Mouse (Mus musculus): ENCODE measurements around the gene Foxk2. TPM values are rescaled to one million over a fixed set of nuclear protein-coding genes. Genes with fewer than 3 reads are reported as not detected.

Foxk2 gene
- total RNA-seq, 2 experiments from 2014 or later: 69.1 to 76.5 TPM

DNA sequence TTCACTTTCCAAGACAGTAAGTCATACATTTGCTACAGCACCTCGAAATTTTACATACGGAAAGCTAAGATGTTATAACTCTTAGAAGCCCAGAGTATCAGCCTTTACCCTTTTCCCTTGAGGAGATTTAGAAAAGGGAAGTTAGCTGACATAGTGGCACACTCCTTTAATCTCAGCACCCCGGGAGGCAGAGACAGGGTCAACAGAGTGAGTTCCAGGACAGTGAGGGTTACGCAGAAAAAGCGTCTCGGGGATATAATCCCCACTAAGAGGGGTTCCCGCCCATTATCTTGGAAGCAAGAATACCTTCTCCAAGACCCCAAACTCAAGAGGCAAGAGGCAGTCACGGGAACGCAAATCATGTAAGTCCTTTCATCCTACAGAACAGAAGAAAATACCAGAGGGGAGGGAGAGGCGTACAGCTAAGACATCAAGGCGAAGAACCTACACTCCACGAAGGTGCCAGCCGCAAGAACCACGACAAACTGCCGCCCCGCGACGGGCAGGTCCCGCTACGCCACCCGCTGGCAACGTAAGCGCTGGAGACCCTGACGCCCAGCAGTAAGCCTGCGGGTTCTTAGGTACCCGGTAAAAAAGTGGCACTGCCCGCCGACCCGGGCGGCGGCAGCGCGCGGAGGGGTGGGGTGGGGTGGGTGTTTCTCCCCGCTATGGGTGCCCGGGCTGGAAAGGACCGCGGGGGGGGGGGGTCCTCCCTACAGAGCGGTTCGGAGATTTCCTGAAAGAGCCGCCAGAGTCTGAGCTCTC is 93.7 kb downstream of the Foxk2 start:
- peak; percentile 25 to 44 for DNase-seq (ENCODE audit: low spot score in 2 of 2)
- TF ChIP-seq CTCF (conservative IDR thresholded peaks at IDR 0.05): peak; percentile 52
- H3K4me3 ChIP-seq: peak overlapping the region; percentile 100
- H3K27ac ChIP-seq: peak overlapping the region; percentile 99

- no peak for TF ChIP-seq CTCF (conservative IDR thresholded peaks at IDR 0.05)
- peak; percentile 96 to 98 for DNase-seq (ENCODE audit: low spot score in 2 of 2)
- Histone ChIP-seq H3K4me3 (peak within 1 kb of the TSS; percentile 100), H3K27ac (peak within 1 kb of the TSS; percentile 99)
Measured at GRCm38 (mm10) chr11:121354091-121354707, 94.4 kb downstream of the Foxk2 start, which contains the start of gene Wdr45b. Gene Wdr45b, minus strand, starts transcription at chr11:121354445.

Other genes with a start within 250 kb of the Foxk2 start
- not detected for gene Cd7, start 220.6 kb upstream of the Foxk2 start, total RNA-seq (2021)
- not detected for gene Sectm1b, start 196.4 kb upstream of the Foxk2 start, total RNA-seq (2021)
- gene Sectm1a, start 178.8 kb upstream of the Foxk2 start, total RNA-seq (2021): not detected
- not detected for gene Tex19.2, start 141.3 kb upstream of the Foxk2 start, total RNA-seq (2021)
- gene Tex19.1, start 113.8 kb upstream of the Foxk2 start, total RNA-seq (2021): not detected
- under 1 TPM in 1 of 2 experiments, not detected in 1; 0.27 TPM for gene Uts2r, start 99.7 kb upstream of the Foxk2 start, total RNA-seq (2021)
- gene Hexdc, start 55.6 kb upstream of the Foxk2 start, total RNA-seq (2021): 10 to 100 TPM; 19.3 to 26.3 TPM
- gene Ogfod3, start 55.3 kb upstream of the Foxk2 start, total RNA-seq (2021): 1 to 10 TPM; 6.7 to 7.7 TPM
- gene Cybc1, start 30.7 kb upstream of the Foxk2 start, total RNA-seq (2021): 10 to 100 TPM; 20.5 to 21.4 TPM
- 10 to 100 TPM; 42.4 to 48.1 TPM for gene Narf, start 22.7 kb upstream of the Foxk2 start, total RNA-seq (2021)
- 10 to 100 TPM; 71.0 to 71.5 TPM for gene Wdr45b, start 94.5 kb downstream of the Foxk2 start, total RNA-seq (2021)
- 10 to 100 TPM; 64.8 to 69.4 TPM for gene Rab40b, start 128.3 kb downstream of the Foxk2 start, total RNA-seq (2021)
- 10 to 100 TPM; 52.9 to 55.4 TPM for gene Fn3krp, start 161.4 kb downstream of the Foxk2 start, total RNA-seq (2021)
- gene Fn3k, start 174.9 kb downstream of the Foxk2 start, total RNA-seq (2021): 10 to 100 TPM; 40.7 to 43.5 TPM
- 10 to 100 TPM; 39.5 to 40.3 TPM for gene Tbcd, start 192.0 kb downstream of the Foxk2 start, total RNA-seq (2021)

All from layer of hippocampus, adult 2 months (tissue).